Mouse (Mus musculus) cortical plate, adult 2 months (tissue): Measurements from ENCODE around the gene Tcf21.

Experiments
- CTCF ChIP-seq: fragments of 200-500 bp; IDR thresholded peaks from 2 replicates; pipeline ENCODE4 v1.5.1; 2011; ENCODE audit warnings: mild to moderate bottlenecking, control low read depth, low read length; ENCODE audit not compliant: insufficient read depth; ENCODE audit errors: extremely low read depth
- POLR2A ChIP-seq: fragments of 200-500 bp; IDR thresholded peaks from 2 replicates; pipeline ENCODE4 v1.6.1; 2011; ENCODE audit warnings: mild to moderate bottlenecking, low read length, control low read depth; ENCODE audit not compliant: insufficient read depth; ENCODE audit errors: extremely low read depth

DNA sequence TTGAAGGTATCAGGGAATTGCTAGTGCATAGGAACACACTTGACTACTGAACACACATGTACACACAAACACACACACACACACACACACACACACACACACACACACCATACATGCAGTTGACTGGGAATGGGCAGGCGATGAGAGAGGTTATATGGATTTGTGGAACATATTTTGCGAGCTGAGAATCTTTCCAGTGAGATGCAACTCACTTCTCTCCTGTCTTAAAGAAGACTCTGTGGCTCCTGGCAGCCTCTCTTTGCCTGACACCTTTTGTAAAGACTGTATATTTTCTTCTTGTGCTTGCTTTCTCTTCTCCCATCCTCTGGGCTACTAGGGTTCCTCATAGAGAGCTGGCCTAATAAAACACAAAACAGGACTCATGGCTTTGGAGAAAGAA, 867 bp upstream of the Tcf21 start:
- TF ChIP-seq POLR2A (no peak), CTCF (no peak)
